Mouse (Mus musculus) heart, embryonic 11.5 days (tissue): ENCODE data around the gene Tbc1d16. TPM values are rescaled to one million over a fixed set of nuclear protein-coding genes. Genes with fewer than 3 reads are reported as not detected.

ENCODE experiments used
- ATAC-seq: fragments of 200-750 bp; cut with Nextera tagmentation; replicated peaks from 2 replicates; pipeline ENCODE4 v1.8.0; 2017; ENCODE audit warnings: moderate library complexity; ENCODE audit not compliant: insufficient number of reproducible peaks, low FRiP score, low TSS enrichment
- H3K27ac ChIP-seq: fragments of 300-500 bp; sonication (generic); 2 replicates; pipeline ENCODE4 v1.5.1; 2014; ENCODE audit warnings: mild to moderate bottlenecking, low read depth, low read length
- H3K27me3 ChIP-seq: fragments of 300-500 bp; sonication (generic); 2 replicates; pipeline ENCODE4 v1.6.1; 2014; ENCODE audit warnings: mild to moderate bottlenecking, low read length, mixed read lengths; ENCODE audit not compliant: control insufficient read depth, insufficient read depth
- H3K36me3 ChIP-seq: fragments of 300-500 bp; sonication (generic); 2 replicates; pipeline ENCODE4 v1.6.1; 2014; ENCODE audit warnings: mild to moderate bottlenecking, low read length, moderate library complexity, mixed read lengths; ENCODE audit not compliant: control insufficient read depth, insufficient read depth
- H3K4me1 ChIP-seq: fragments of 300-500 bp; sonication (generic); 2 replicates; pipeline ENCODE4 v1.6.1; 2014; ENCODE audit warnings: low read length; ENCODE audit not compliant: control insufficient read depth, insufficient read depth
- H3K4me2 ChIP-seq: fragments of 300-500 bp; sonication (generic); 2 replicates; pipeline ENCODE4 v1.6.1; 2014; ENCODE audit warnings: mild to moderate bottlenecking, moderate library complexity
- H3K4me3 ChIP-seq: fragments of 300-500 bp; sonication (generic); 2 replicates; pipeline ENCODE4 v1.5.1; 2014; ENCODE audit warnings: low read depth, low read length
- H3K9ac ChIP-seq: fragments of 300-500 bp; sonication (generic); 2 replicates; pipeline ENCODE4 v1.6.1; 2014; ENCODE audit warnings: mild to moderate bottlenecking, low read depth, low read length, moderate library complexity
- H3K9me3 ChIP-seq: fragments of 300-500 bp; sonication (generic); replicated peaks from 2 replicates; pipeline ENCODE4 v1.6.1; 2016; ENCODE audit warnings: low read length; ENCODE audit not compliant: control insufficient read depth
- WGBS: fragments of 180-500 bp; shearing (Covaris S2); extraction: QIAGEN DNeasy Blood & Tissue Kit; methylation state at CpG from one replicate; pipeline ENCODE4 v1.1.7; 2014; ENCODE audit not compliant: insufficient replicate concordance; 5-methylcytosine and 5-hydroxymethylcytosine counted together
- polyA plus RNA-seq: library from polyadenylated mRNA; unstranded; fragments of >200 nt; fragmentation: Nextera tagmentation; extraction: Ambion mirVana; gene quantifications from 2 replicates; pipeline ENCODE4 v1.2.1, GENCODE M21; 2014

The Tbc1d16 gene
- polyA plus RNA-seq, 1 experiment from 2014 or later = 4.7 TPM

DNA sequence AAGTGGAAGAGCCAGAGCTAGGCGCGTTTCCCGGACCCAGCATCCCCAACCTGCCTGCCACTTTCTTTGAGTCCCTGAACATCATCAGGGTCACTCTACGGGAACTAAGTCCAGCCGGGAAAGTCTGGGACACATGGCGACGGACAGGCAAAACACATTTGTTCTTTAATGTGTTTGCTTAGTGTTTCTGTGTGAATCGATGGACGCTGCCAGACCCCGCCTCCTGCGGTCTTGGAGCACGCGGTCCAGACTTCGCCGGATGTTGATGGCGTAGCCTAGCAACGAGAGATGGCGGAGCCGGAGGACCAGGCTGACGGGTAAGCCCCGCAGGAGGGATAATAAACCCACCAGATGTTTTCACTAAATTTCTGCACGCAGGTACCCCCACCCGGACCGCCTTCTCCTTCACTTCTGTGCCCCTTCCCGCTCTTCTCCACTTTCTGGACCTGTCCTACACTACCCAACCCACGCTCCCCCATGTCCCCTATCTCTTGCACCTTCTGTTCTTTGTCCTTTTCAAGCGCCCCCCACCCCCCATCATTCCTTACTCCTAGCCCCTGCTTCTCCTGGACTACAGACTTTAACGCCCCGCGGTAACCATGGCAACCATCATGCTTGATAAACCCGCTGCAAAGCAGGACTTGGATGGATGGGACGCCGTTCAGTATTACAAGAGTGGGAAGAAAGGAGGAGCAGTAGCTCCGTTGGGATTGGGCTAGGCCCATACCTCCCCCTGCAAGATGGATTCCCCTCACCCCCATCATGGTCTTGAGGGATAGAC, 737 bp upstream of the Tbc1d16 start:
- ATAC-seq = peak; percentile 62; the same call in 1 of the 2 replicates
- H3K9ac ChIP-seq = no peak overlapping the region

DNA sequence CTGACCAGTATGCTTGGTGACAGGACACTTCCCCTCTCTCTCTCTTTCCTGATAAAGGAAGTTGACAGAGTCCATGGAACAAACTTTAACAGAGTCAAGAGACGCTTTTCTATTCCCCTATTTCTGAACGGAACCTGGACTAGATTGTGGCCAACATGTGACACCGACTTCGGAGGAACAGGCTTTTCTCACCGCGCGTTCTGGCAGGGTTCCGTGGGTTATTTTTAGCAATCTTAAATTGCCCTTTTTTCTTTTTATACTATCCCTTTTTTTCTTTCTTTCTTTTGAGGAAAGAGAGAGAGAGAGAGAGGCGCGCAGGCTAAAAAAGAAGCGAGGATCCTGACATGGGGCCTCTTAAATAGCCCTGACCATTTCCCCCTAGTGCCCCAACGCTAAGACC, 708 bp downstream of the Tbc1d16 start:
- H3K4me1 ChIP-seq = 0 out of 2 replicates have a peak, but pooled peaks cover 3% of the 10 kb centered on the region
- WGBS = 3% methylated on average over 12 of the region's 12 CpGs
- no peaks in the 10 kb centered on the region for H3K36me3 ChIP-seq
- H3K4me3 ChIP-seq = peak overlapping the region; percentile 73
- H3K27me3 ChIP-seq = peaks cover 5% of the 10 kb centered on the region; the same call in 1 of the 2 replicates
- peak overlapping the region; percentile 97 for H3K4me2 ChIP-seq
- no peak overlapping the region for H3K27ac ChIP-seq
- peak overlapping the region; percentile 88 for H3K9ac ChIP-seq
- ATAC-seq = no peak
- H3K9me3 ChIP-seq = no peaks in the 10 kb centered on the region

More for the DNA sequence above, 737 bp upstream of the Tbc1d16 start:
- H3K4me2 ChIP-seq = peak overlapping the region; percentile 97
- peaks cover 5% of the 10 kb centered on the region; the same call in 1 of the 2 replicates for H3K27me3 ChIP-seq
- no peaks in the 10 kb centered on the region for H3K36me3 ChIP-seq
- 0 out of 2 replicates have a peak, but pooled peaks cover 3% of the 10 kb centered on the region for H3K4me1 ChIP-seq
- WGBS = 3% methylated on average over 34 of the region's 34 CpGs
- no peak overlapping the region; the same call in 1 of the 2 replicates for H3K27ac ChIP-seq
- no peaks in the 10 kb centered on the region for H3K9me3 ChIP-seq
- peak overlapping the region; percentile 73 for H3K4me3 ChIP-seq

DNA sequence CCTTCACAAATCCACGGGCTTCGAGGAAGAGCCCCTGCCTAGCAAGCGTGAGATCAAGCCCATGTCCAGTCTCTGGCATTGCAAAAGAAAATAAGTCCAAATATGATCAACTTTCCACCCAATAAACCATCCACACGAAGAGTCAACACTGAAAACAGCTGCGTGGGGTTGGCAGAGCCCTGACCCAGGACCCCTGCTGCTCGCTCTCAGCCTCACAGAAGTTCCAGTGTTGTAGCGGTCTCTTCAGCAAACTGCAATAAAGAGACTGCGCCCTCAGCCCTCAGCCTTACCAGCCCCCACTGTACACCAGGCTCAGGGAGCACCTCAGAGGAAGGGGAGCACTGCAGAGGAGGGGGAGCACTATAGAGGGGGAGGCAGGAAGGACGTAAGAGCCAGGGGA, 2.7 kb downstream of the Tbc1d16 start:
- no peak overlapping the region for H3K27ac ChIP-seq
- no peak overlapping the region for H3K4me3 ChIP-seq
- 78% methylated on average over 9 of the region's 9 CpGs for whole genome bisulfite sequencing
- no peaks in the 10 kb centered on the region for H3K9me3 ChIP-seq
- peaks cover 5% of the 10 kb centered on the region; the same call in 1 of the 2 replicates for H3K27me3 ChIP-seq
- H3K36me3 ChIP-seq = no peaks in the 10 kb centered on the region
- ATAC-seq = no peak
- no peak overlapping the region for H3K9ac ChIP-seq
- peaks cover 6% of the 10 kb centered on the region; the same call in 1 of the 2 replicates for H3K4me1 ChIP-seq
- H3K4me2 ChIP-seq = no peak overlapping the region

- 87% methylated on average over 6 of the region's 6 CpGs for WGBS
- ATAC-seq = no peak
- Histone ChIP-seq H3K4me3 (no peak overlapping the region), H3K9me3 (no peaks in the 10 kb centered on the region), H3K27me3 (peaks cover 3% of the 10 kb centered on the region; the same call in 1 of the 2 replicates), H3K4me2 (no peak overlapping the region), H3K27ac (no peak overlapping the region), H3K36me3 (no peaks in the 10 kb centered on the region), H3K4me1 (peaks cover 10% of the 10 kb centered on the region), H3K9ac (no peak overlapping the region)
Observed at GRCm38 (mm10) chr11:119224926-119225325, 3.4 kb downstream of the Tbc1d16 start.

GRCm38 (mm10) chr11:119223124-119223890, 5.0 kb downstream of the Tbc1d16 start:
- WGBS = 83% methylated on average over 20 of the region's 20 CpGs
- H3K9ac ChIP-seq = no peak overlapping the region
- no peak overlapping the region for H3K4me2 ChIP-seq
- H3K36me3 ChIP-seq = no peaks in the 10 kb centered on the region
- H3K4me3 ChIP-seq = no peak overlapping the region
- peaks cover 11% of the 10 kb centered on the region for H3K4me1 ChIP-seq
- ATAC-seq = no peak
- no peaks in the 10 kb centered on the region for H3K27me3 ChIP-seq
- H3K9me3 ChIP-seq = no peaks in the 10 kb centered on the region
- no peak overlapping the region for H3K27ac ChIP-seq

- Histone ChIP-seq H3K4me1 (peaks cover 11% of the 10 kb centered on the region), H3K4me3 (no peak overlapping the region), H3K4me2 (no peak overlapping the region), H3K9me3 (no peaks in the 10 kb centered on the region), H3K9ac (no peak overlapping the region), H3K36me3 (no peaks in the 10 kb centered on the region), H3K27ac (no peak overlapping the region), H3K27me3 (no peaks in the 10 kb centered on the region)
- 34% methylated on average over 10 of the region's 11 CpGs for WGBS
- ATAC-seq = no peak
Observed at GRCm38 (mm10) chr11:119221812-119222510, 6.3 kb downstream of the Tbc1d16 start.

- H3K9me3 ChIP-seq = no peaks in the 10 kb centered on the region
- no peak overlapping the region for H3K4me3 ChIP-seq
- H3K27ac ChIP-seq = no peak overlapping the region
- H3K27me3 ChIP-seq = no peaks in the 10 kb centered on the region
- 14% methylated on average over 17 of the region's 17 CpGs for WGBS
- no peak for ATAC-seq
- H3K36me3 ChIP-seq = no peaks in the 10 kb centered on the region
- H3K4me2 ChIP-seq = peak overlapping the region; percentile 40
- H3K4me1 ChIP-seq = peaks cover 28% of the 10 kb centered on the region
- no peak overlapping the region for H3K9ac ChIP-seq
Observed at GRCm38 (mm10) chr11:119219816-119220465, 8.4 kb downstream of the Tbc1d16 start.

GRCm38 (mm10) chr11:119217861-119218260, 10.4 kb downstream of the Tbc1d16 start:
- Histone ChIP-seq H3K4me3 (no peak overlapping the region), H3K36me3 (no peaks in the 10 kb centered on the region), H3K27me3 (no peaks in the 10 kb centered on the region), H3K4me1 (peaks cover 43% of the 10 kb centered on the region), H3K27ac (no peak overlapping the region), H3K4me2 (no peak overlapping the region), H3K9me3 (no peaks in the 10 kb centered on the region), H3K9ac (no peak overlapping the region)
- no peak for ATAC-seq
- WGBS = 88% methylated on average over 6 of the region's 6 CpGs
